Mouse (Mus musculus) lung, postnatal 0 days (tissue): Measurements from ENCODE around the gene Tecr.

Experiments used
- CTCF ChIP-seq: IDR thresholded peaks from 2 replicates; pipeline ENCODE4 v1.5.1; 2016; ENCODE audit warnings: antibody characterized with exemption, mild to moderate bottlenecking
- EP300 ChIP-seq: IDR thresholded peaks from 2 replicates; pipeline ENCODE4 v1.6.1; 2016; ENCODE audit warnings: antibody characterized with exemption, mild to moderate bottlenecking, control low read depth

DNA sequence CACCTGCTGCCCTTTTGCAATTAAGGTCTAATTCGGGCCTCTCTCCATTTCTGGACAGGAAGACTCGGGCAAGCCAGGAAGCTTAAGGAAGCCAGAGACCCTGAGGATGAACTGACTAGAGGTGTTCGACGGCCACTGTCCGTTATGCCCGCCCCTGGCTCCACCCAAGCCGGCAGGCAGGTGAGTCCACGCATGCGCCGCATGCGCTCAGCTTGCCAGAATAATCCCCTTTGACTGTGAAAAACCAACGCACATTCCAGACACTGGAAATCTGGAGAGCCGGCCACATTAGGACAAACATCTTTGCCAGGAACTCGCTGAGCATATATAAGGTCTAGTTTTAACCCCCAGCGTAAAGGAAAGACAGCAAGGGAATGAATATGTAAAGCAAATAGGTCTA, 24.5 kb downstream of the Tecr start:
- TF ChIP-seq CTCF (no peak), EP300 (no peak)
